Mouse (Mus musculus) megakaryocyte-erythroid progenitor cell, adult 5 weeks (primary cell): Measurements from ENCODE around the gene Tppp. TPM values are rescaled to one million over a fixed set of nuclear protein-coding genes. Genes with fewer than 3 reads are reported as not detected.

Experiments used
- polyA plus RNA-seq: library from polyadenylated mRNA; stranded (reverse); fragments of >175 nt; gene quantifications from 2 replicates; pipeline ENCODE4 v1.2.3, GENCODE M21; 2012

The Tppp gene
- polyA plus RNA-seq: 0.07 and 0.11 TPM in 2 replicates

DNA sequence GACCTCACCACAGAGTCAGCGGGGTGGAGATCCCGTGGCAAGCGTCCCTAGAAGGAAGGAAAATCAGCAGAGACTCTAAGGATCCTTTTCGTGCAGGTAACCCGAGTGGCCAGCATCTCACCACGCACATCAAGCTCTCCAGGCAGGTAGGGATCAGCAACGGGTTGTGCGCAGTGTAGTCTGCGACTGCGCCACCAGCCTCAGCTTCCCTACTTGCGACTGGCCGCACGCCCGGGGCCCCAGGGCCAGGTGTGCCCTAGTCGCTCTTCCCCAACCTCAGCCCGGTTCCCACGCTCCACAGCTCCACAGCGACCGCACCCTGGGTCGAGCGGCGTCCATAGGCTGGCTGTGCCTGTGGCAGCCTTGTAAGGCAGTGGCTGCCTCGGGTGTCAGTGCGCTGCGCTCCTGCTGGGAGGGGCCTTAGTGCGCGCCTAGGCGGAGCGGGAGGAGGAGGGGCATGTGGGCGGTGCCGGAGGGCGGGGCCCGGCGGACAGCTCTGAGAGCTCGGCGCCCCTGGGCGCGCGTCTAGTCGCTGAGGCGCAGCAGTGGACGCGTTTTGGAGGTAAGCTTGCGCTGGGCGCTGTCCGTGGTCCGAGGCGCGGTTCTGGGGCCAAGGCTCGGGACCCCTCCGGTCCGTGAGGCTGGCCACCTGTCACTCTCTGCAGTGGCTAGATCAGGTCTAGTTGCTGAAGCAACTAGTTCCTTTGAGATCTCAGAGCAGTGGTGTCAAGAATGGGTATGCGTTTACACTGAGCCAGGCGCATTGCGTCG lies at the start of gene Tppp:
Gene Tppp, plus strand, starts transcription at position 460 of the 771 bp plus-strand sequence.

DNA sequence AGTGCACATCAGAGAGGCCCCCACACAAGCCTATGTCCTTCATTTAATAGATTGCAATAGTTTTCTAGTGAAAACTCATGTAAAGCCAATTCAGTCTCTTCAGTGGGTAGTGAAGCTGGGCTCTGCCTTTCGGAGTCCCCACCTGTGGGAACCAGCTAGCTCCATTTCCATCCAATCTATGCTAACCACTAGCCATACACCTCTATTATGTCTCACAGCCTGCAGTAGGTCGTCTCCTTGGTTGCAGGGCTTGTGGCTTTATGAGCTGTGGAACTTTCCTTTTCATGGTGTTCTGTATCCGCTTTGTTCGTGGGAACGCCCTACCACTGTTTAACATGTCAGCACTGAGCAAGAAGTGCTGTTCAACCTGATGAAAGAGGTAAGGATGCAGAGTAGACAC lies 45.7 kb upstream of the Tppp start, which contains the start of gene Zdhhc11:
Gene Zdhhc11, plus strand, starts transcription at position 301 of the 400 bp plus-strand sequence.

DNA sequence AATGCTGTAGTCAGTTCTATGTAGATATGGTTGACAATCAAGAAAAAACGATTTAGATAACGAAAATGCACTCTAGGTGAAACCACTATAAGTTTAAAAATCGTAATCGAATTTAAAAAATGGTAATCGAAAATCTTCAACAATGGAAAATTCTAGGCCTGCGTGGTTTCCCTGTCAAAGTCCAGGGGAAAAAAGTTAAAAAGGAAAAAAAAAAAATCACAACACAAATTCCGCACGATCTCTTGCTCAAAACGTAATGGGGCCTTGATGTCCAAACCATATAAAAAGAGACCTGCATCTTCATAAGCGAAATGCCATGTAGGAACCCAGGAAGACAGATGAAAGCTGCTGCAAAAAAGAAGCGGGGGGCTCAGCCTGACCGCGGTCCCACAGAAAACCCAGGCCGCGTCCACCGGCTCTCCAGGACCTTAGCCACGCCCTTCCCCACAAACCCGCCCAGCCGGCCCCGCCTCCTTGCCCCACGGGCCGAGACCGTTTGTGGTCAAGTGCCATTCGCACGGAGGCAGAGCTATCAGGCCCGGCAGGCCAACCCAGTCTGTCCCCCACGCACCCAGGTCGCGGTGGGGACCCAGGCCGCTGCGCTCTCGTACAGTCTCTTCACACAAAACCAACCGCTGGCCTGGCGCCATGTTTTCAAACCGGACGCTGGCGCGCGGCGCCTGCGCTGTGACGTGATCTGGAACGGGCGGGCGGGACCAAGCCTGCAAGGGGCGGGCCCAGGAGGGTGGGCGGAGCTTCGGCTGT lies 52.6 kb downstream of the Tppp start, which contains the start of gene Cep72:
Gene Cep72, minus strand, starts transcription at position 687 of the 765 bp plus-strand sequence.

Other genes with a start within 250 kb of the Tppp start
- 0.06 and 0.17 TPM in 2 replicates for gene Nkd2, start 161.8 kb upstream of the Tppp start, polyA plus RNA-seq
- gene Trip13, start 71.6 kb upstream of the Tppp start, polyA plus RNA-seq: 2.3 and 2.5 TPM in 2 replicates
- gene Brd9, start 71.6 kb upstream of the Tppp start, polyA plus RNA-seq: 26.5 and 30.2 TPM in 2 replicates
- not detected in 2 replicates for gene Zdhhc11, start 45.6 kb upstream of the Tppp start, polyA plus RNA-seq
- 2.4 and 3.3 TPM in 2 replicates for gene Cep72, start 52.9 kb downstream of the Tppp start, polyA plus RNA-seq
- gene Slc9a3, start 112.0 kb downstream of the Tppp start, polyA plus RNA-seq: not detected in 2 replicates
- gene Exoc3, start 199.3 kb downstream of the Tppp start, polyA plus RNA-seq: 16.9 and 17.6 TPM in 2 replicates